Mouse (Mus musculus) lung, adult 10 weeks (tissue): ENCODE data around the gene Olfr1387. TPM values are rescaled to one million over a fixed set of nuclear protein-coding genes. Genes with fewer than 3 reads are reported as not detected.

Experiments used
- polyA plus RNA-seq: library from polyadenylated mRNA; stranded (reverse); fragments of 350-450 nt; fragmentation: Illumina TruSeq; extraction: RNeasy Lipid Tissue Mini Kit (QIAGEN cat#74804); gene quantifications from one replicate; pipeline ENCODE4 v1.2.3, GENCODE M21; 2014; ENCODE audit warnings: low read depth, low replicate concordance; ENCODE audit not compliant: insufficient read depth

The Olfr1387 gene
- polyA plus RNA-seq = not detected

DNA sequence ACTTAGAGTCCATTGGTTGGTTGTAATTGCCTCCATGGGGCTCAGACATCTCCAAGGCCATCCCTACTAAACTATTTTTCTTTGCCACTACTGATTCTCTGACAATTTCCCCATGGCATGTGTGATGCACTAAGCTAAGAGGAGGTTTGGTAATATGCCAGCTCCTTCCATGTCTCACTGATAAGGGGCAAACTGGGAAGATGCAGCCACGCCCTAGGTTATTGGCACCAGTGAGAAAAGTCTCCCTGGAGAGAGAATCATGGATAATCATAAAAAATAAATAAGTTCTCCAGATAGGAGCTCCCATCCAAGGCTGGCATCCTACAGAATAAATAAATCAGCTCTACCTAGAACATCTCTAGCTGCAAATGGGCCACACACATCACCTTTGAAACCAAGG lies at the start of gene Olfr1387:
Gene Olfr1387 (plus strand): TSS at position 301 of the 400 bp plus-strand sequence.

DNA sequence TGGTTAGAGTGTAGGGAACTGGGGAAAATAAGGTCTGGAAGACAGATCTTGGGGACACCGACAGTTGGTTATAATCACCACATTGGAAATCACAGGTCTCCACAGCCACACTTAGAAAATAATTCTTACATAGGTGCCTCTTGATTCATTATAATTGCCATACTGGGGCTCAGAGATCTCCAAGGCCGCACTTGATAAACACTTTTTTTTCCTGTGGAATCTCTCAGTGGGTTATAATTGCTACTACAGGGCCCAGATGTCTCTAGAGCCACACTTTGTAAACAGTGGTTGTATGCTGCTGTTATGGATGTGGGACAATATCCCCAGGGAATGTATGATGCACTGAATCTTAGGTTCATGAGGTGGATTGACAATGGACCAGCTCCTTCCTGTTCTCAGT lies 32.4 kb upstream of the Olfr1387 start, which contains the start of gene Olfr1389:
Gene Olfr1389 (plus strand): TSS at position 301 of the 400 bp plus-strand sequence.

DNA sequence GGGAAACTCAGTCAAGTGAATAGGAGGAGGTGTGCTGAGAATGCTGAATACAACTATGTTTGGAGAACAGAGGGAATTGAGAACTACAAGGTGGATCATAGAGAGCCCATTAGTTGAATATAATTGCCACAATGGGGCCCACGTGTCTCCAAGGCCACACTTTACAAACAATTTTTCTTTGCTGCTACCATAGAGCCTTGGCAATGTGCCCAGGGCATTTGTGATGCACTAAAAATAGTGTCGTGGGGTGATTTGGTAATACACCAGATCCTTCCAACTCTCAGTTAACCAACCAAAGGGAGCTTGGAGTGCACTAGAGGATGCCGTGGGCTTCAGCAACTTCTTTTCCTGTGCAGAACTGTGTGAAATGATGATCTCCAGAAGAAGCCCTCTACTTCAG lies 18.7 kb upstream of the Olfr1387 start, which contains the start of gene Olfr1388:
Gene Olfr1388 (plus strand): TSS at position 214 of the 400 bp plus-strand sequence.

DNA sequence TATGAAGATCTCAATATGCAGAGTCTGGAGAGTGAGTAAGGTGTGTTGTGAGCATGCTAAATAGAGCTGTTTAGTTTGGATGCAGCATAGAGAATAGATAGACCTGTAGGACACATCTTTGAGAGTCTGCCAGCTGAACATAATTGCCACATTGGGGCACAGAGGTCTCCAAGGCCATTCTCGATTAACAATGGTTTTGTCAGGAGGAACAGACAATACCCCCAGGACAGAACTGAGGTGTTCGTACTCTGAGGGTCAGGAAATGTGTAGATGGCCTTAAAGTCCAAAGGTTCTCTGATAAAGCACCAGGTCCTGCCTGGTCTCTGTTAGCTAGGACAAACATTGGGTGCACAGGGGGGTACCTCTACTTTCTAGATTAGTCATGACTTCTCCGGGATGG lies 9.6 kb downstream of the Olfr1387 start, which contains the start of gene Olfr1386:
Gene Olfr1386 (plus strand): TSS at position 301 of the 400 bp plus-strand sequence.

DNA sequence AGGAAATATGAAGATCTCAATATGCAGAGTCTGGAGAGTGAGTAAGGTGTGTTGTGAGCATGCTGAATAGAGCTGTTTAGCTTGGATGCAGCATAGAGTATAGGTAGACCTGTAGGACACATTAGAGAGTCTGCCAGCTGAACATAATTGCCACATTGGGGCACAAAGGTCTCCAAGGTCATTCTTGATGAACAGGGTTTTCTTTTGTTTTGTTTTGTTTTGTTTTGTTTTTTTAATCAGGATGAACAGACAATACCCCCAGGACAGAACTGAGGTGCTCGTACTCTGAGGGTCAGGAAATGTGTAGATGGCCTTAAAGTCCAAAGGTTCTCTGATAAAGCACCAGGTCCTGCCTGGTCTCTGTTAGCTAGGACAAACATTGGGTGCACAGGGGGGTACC lies 33.6 kb downstream of the Olfr1387 start, which contains the start of gene Olfr1385:
Gene Olfr1385 (plus strand): TSS at position 301 of the 400 bp plus-strand sequence.

Other genes starting within 250 kb of the Olfr1387 start
- gene Mgat1, start 211.2 kb upstream of the Olfr1387 start, polyA plus RNA-seq = 66.7 TPM
- gene Olfr1393, start 177.0 kb upstream of the Olfr1387 start, polyA plus RNA-seq = not detected
- not detected for gene Olfr1392, start 170.1 kb upstream of the Olfr1387 start, polyA plus RNA-seq
- not detected for gene Olfr10, start 150.6 kb upstream of the Olfr1387 start, polyA plus RNA-seq
- gene Olfr1391, start 132.6 kb upstream of the Olfr1387 start, polyA plus RNA-seq = not detected
- gene Olfr1390, start 120.2 kb upstream of the Olfr1387 start, polyA plus RNA-seq = not detected
- gene Olfr1389, start 32.3 kb upstream of the Olfr1387 start, polyA plus RNA-seq = not detected
- not detected for gene Olfr1388, start 18.7 kb upstream of the Olfr1387 start, polyA plus RNA-seq
- gene Olfr1386, start 9.7 kb downstream of the Olfr1387 start, polyA plus RNA-seq = not detected
- not detected for gene Olfr1385, start 33.7 kb downstream of the Olfr1387 start, polyA plus RNA-seq
- gene Olfr1384, start 51.4 kb downstream of the Olfr1387 start, polyA plus RNA-seq = not detected
- not detected for gene Olfr1383, start 64.3 kb downstream of the Olfr1387 start, polyA plus RNA-seq
- gene Olfr1382, start 72.9 kb downstream of the Olfr1387 start, polyA plus RNA-seq = not detected
- not detected for gene Olfr1381, start 88.1 kb downstream of the Olfr1387 start, polyA plus RNA-seq
- gene Olfr1380, start 101.5 kb downstream of the Olfr1387 start, polyA plus RNA-seq = not detected
- gene Flt4, start 153.9 kb downstream of the Olfr1387 start, polyA plus RNA-seq = 7.2 TPM
- 1,932 TPM for gene Scgb3a1, start 208.3 kb downstream of the Olfr1387 start, polyA plus RNA-seq